Mouse (Mus musculus) hindbrain, embryonic 14.5 days (tissue): ENCODE results near the gene Cacna1s. TPM values are rescaled to one million over a fixed set of nuclear protein-coding genes. Genes with fewer than 3 reads are reported as not detected.

Experiments used
- polyA plus RNA-seq: library from polyadenylated mRNA; unstranded; fragments of >200 nt; fragmentation: Nextera tagmentation; extraction: Ambion mirVana; gene quantifications from 2 replicates; pipeline ENCODE4 v1.2.1, GENCODE M21; 2014

Cacna1s gene
- polyA plus RNA-seq, 1 experiment from 2014 or later: 0.17 TPM

Other genes with a start within 250 kb of the Cacna1s start
- 0.23 and 0.51 TPM in 2 replicates for gene Lad1, start 234.2 kb upstream of the Cacna1s start, polyA plus RNA-seq
- gene Tnnt2, start 216.4 kb upstream of the Cacna1s start, polyA plus RNA-seq: 0.39 and 0.70 TPM in 2 replicates
- not detected in 2 replicates for gene Pkp1, start 133.5 kb upstream of the Cacna1s start, polyA plus RNA-seq
- not detected in 2 replicates for gene Igfn1, start 46.4 kb upstream of the Cacna1s start, polyA plus RNA-seq
- 98.2 and 116 TPM in 2 replicates for gene Tmem9, start 44.6 kb upstream of the Cacna1s start, polyA plus RNA-seq
- not detected in 2 replicates for gene Ascl5, start 1.9 kb upstream of the Cacna1s start, polyA plus RNA-seq
- 49.4 and 51.7 TPM in 2 replicates for gene Kif21b, start 78.6 kb downstream of the Cacna1s start, polyA plus RNA-seq
- gene Mroh3, start 160.1 kb downstream of the Cacna1s start, polyA plus RNA-seq: not detected in 2 replicates
- gene Inava, start 181.5 kb downstream of the Cacna1s start, polyA plus RNA-seq: 2.6 and 2.8 TPM in 2 replicates
- gene Gpr25, start 208.1 kb downstream of the Cacna1s start, polyA plus RNA-seq: 1.2 and 2.3 TPM in 2 replicates